Mouse (Mus musculus) myocyte (in vitro differentiated cells): ENCODE results near the gene Ski.

ENCODE experiments used
- E2F4 ChIP-seq: IDR thresholded peaks from one replicate; pipeline ENCODE4 v1.6.1; 2011; ENCODE audit warnings: mild to moderate bottlenecking, control low read depth, moderate library complexity; ENCODE audit not compliant: insufficient read depth
- MAX ChIP-seq: IDR thresholded peaks from one replicate; pipeline ENCODE4 v1.6.1; 2011; ENCODE audit warnings: low read depth, mild to moderate bottlenecking, control low read depth
- MYOG ChIP-seq, 3 experiments: IDR thresholded peaks; one replicate each; pipeline ENCODE4 v1.6.1; 2011; ENCODE audit warnings: control low read depth in 2 of 3, low read depth in 2 of 3, mild to moderate bottlenecking in 2 of 3; ENCODE audit not compliant: insufficient read length in 2 of 3, control insufficient read depth in 1 of 3, insufficient read depth in 1 of 3
- POLR2A ChIP-seq: IDR thresholded peaks from one replicate; pipeline ENCODE4 v1.6.1; 2011; ENCODE audit warnings: low read depth, mild to moderate bottlenecking, control low read depth, moderate library complexity; ENCODE audit not compliant: insufficient read length
- TCF12 ChIP-seq: IDR thresholded peaks from one replicate; pipeline ENCODE4 v1.6.1; 2011; ENCODE audit warnings: mild to moderate bottlenecking, control low read depth; ENCODE audit not compliant: poor library complexity, insufficient read depth, severe bottlenecking
- USF1 ChIP-seq: IDR thresholded peaks from one replicate; pipeline ENCODE4 v1.6.1; 2011; ENCODE audit warnings: low read depth, mild to moderate bottlenecking, control low read depth, moderate library complexity

- no peak for TF ChIP-seq USF1
- no peak for TF ChIP-seq POLR2A
- peak in 1 of 3 experiments; percentile 11 for TF ChIP-seq MYOG (IDR thresholded peaks at IDR 0.05; ENCODE audit: control insufficient read depth in 1 of 3, insufficient read depth in 1 of 3, insufficient read length in 2 of 3, low read depth in 2 of 3)
- TF ChIP-seq TCF12, result no peak
- TF ChIP-seq E2F4, result no peak
- no peak for TF ChIP-seq MAX
Observed at GRCm38 (mm10) chr4:155188341-155188740, 34.1 kb downstream of the Ski start.
